Mouse (Mus musculus) stomach, embryonic 14.5 days (tissue): ENCODE data around the gene Fmnl1. TPM values are rescaled to one million over a fixed set of nuclear protein-coding genes. Genes with fewer than 3 reads are reported as not detected.

Source experiments
- ATAC-seq: fragments of 200-750 bp; cut with Nextera tagmentation; 2 replicates; pipeline ENCODE4 v1.8.0; 2017; ENCODE audit warnings: low read depth, moderate TSS enrichment; ENCODE audit not compliant: insufficient number of reproducible peaks, insufficient read depth, low FRiP score
- H3K27ac ChIP-seq: fragments of 300-500 bp; sonication (generic); 2 replicates; pipeline ENCODE4 v1.5.1; 2014; ENCODE audit warnings: mild to moderate bottlenecking, low read length, moderate library complexity, mixed read lengths
- H3K27me3 ChIP-seq: fragments of 300-500 bp; sonication (generic); 2 replicates; pipeline ENCODE4 v1.6.1; 2014; ENCODE audit warnings: low read length, control low read depth, mixed read lengths; ENCODE audit not compliant: control insufficient read depth, insufficient read depth
- H3K36me3 ChIP-seq: fragments of 300-500 bp; sonication (generic); 2 replicates; pipeline ENCODE4 v1.6.1; 2014; ENCODE audit warnings: mild to moderate bottlenecking, control low read depth, low read length, moderate library complexity, mixed read lengths; ENCODE audit not compliant: control insufficient read depth, insufficient read depth
- H3K4me1 ChIP-seq: fragments of 300-500 bp; sonication (generic); 2 replicates; pipeline ENCODE4 v1.6.1; 2014; ENCODE audit warnings: low read length, control low read depth, mixed read lengths; ENCODE audit not compliant: control insufficient read depth, insufficient read depth
- H3K4me2 ChIP-seq: fragments of 300-500 bp; sonication (generic); replicated peaks from 2 replicates; pipeline ENCODE4 v1.6.1; 2014; ENCODE audit warnings: low read depth, low read length, control low read depth
- H3K4me3 ChIP-seq: fragments of 300-500 bp; sonication (generic); 2 replicates; pipeline ENCODE4 v1.5.1; 2014; ENCODE audit warnings: low read depth, low read length, control low read depth
- H3K9ac ChIP-seq: fragments of 300-500 bp; sonication (generic); replicated peaks from 2 replicates; pipeline ENCODE4 v1.6.1; 2014; ENCODE audit warnings: low read depth, mild to moderate bottlenecking, control low read depth, low read length, moderate library complexity, mixed read lengths
- H3K9me3 ChIP-seq: fragments of 300-500 bp; sonication (generic); 2 replicates; pipeline ENCODE4 v1.6.1; 2016; ENCODE audit warnings: low read depth, low read length, control low read depth; ENCODE audit not compliant: control insufficient read depth
- WGBS: fragments of 180-500 bp; shearing (Covaris S2); extraction: QIAGEN DNeasy Blood & Tissue Kit; methylation state at CpG from one replicate; pipeline ENCODE4 v1.1.7; 2014; 5-methylcytosine and 5-hydroxymethylcytosine counted together
- polyA plus RNA-seq: library from polyadenylated mRNA; unstranded; fragments of >200 nt; fragmentation: Nextera tagmentation; extraction: Ambion mirVana; gene quantifications from 2 replicates; pipeline ENCODE4 v1.2.1, GENCODE M21; 2014

The Fmnl1 gene
- polyA plus RNA-seq, 1 experiment from 2014 or later, result 1.7 TPM

- 76% methylated on average over 3 of the region's 3 CpGs for WGBS
- Histone ChIP-seq H3K4me3 (no peak overlapping the region), H3K4me1 (no peaks in the 10 kb centered on the region), H3K27ac (no peak overlapping the region), H3K36me3 (no peaks in the 10 kb centered on the region), H3K27me3 (no peaks in the 10 kb centered on the region), H3K4me2 (no peak overlapping the region), H3K9me3 (no peaks in the 10 kb centered on the region), H3K9ac (no peak overlapping the region)
- no peak for ATAC-seq
Observed at GRCm38 (mm10) chr11:103181911-103182310, 11.0 kb downstream of the Fmnl1 start.

- H3K4me3 ChIP-seq, result no peak overlapping the region
- H3K36me3 ChIP-seq, result no peaks in the 10 kb centered on the region
- no peak for ATAC-seq
- H3K4me2 ChIP-seq, result no peak overlapping the region
- no peak overlapping the region for H3K9ac ChIP-seq
- 32% methylated on average over 2 of the region's 2 CpGs for WGBS
- H3K27me3 ChIP-seq, result no peaks in the 10 kb centered on the region
- no peak overlapping the region for H3K27ac ChIP-seq
- H3K4me1 ChIP-seq, result no peaks in the 10 kb centered on the region
- no peaks in the 10 kb centered on the region for H3K9me3 ChIP-seq
Observed at GRCm38 (mm10) chr11:103184891-103185290, 14.0 kb downstream of the Fmnl1 start.

- Histone ChIP-seq H3K9ac (0 out of 2 replicates have a peak overlapping the region, but pooled peaks have one; percentile 10), H3K36me3 (no peaks in the 10 kb centered on the region), H3K4me1 (no peaks in the 10 kb centered on the region), H3K9me3 (no peaks in the 10 kb centered on the region), H3K27ac (no peak overlapping the region), H3K4me3 (peak overlapping the region; percentile 22; the same call in 1 of the 2 replicates), H3K4me2 (peak overlapping the region; percentile 43), H3K27me3 (peaks cover 34% of the 10 kb centered on the region)
- no peak for ATAC-seq
- 20% methylated on average over 28 of the region's 28 CpGs for WGBS
Observed at GRCm38 (mm10) chr11:103192230-103192955, 21.5 kb downstream of the Fmnl1 start.

GRCm38 (mm10) chr11:103192956-103193824, 22.3 kb downstream of the Fmnl1 start:
- peaks cover 34% of the 10 kb centered on the region for H3K27me3 ChIP-seq
- H3K9ac ChIP-seq, result 0 out of 2 replicates have a peak overlapping the region, but pooled peaks have one; percentile 10
- peak overlapping the region; percentile 22; the same call in 1 of the 2 replicates for H3K4me3 ChIP-seq
- H3K27ac ChIP-seq, result no peak overlapping the region
- 0 out of 2 replicates have a peak, but pooled peaks have one; percentile 36 for ATAC-seq
- no peaks in the 10 kb centered on the region for H3K36me3 ChIP-seq
- WGBS, result 9% methylated on average over 42 of the region's 44 CpGs
- no peaks in the 10 kb centered on the region for H3K4me1 ChIP-seq
- H3K4me2 ChIP-seq, result peak overlapping the region; percentile 43
- H3K9me3 ChIP-seq, result no peaks in the 10 kb centered on the region

GRCm38 (mm10) chr11:103193825-103194168, 22.9 kb downstream of the Fmnl1 start:
- WGBS, result 36% methylated on average over 9 of the region's 9 CpGs
- H3K9ac ChIP-seq, result no peak overlapping the region
- no peak for ATAC-seq

DNA sequence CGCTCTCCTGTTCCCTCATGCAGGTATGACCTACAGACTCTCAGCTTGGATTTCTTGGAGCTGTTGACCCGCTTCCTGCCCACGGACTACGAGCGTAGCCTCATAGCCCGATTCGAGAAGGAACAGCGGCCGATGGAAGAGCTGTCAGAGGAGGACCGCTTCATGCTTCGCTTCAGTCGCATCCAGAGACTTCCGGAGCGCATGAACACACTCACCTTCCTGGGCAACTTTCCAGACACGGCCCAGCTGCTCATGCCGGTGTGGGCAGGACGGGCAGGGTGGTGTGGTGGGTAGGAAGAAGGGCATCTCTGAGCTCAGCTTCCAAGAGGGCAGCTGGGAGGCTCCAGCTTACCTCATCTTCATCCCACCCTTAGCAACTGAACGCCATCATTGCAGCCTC, 24.3 kb downstream of the Fmnl1 start:
- no peaks in the 10 kb centered on the region for H3K9me3 ChIP-seq
- no peak overlapping the region for H3K9ac ChIP-seq
- peaks cover 14% of the 10 kb centered on the region; the same call in 1 of the 2 replicates for H3K4me1 ChIP-seq
- no peaks in the 10 kb centered on the region for H3K36me3 ChIP-seq
- ATAC-seq, result no peak
- no peak overlapping the region for H3K27ac ChIP-seq
- peaks cover 37% of the 10 kb centered on the region for H3K27me3 ChIP-seq
- WGBS, result 73% methylated on average over 18 of the region's 18 CpGs
- no peak overlapping the region for H3K4me2 ChIP-seq
- H3K4me3 ChIP-seq, result no peak overlapping the region

More at GRCm38 (mm10) chr11:103193825-103194168, 22.9 kb downstream of the Fmnl1 start:
- no peaks in the 10 kb centered on the region for H3K9me3 ChIP-seq
- H3K27me3 ChIP-seq, result peaks cover 34% of the 10 kb centered on the region
- no peaks in the 10 kb centered on the region for H3K36me3 ChIP-seq
- no peak overlapping the region for H3K4me2 ChIP-seq
- H3K4me3 ChIP-seq, result no peak overlapping the region
- peaks cover 4% of the 10 kb centered on the region; the same call in 1 of the 2 replicates for H3K4me1 ChIP-seq
- no peak overlapping the region for H3K27ac ChIP-seq

DNA sequence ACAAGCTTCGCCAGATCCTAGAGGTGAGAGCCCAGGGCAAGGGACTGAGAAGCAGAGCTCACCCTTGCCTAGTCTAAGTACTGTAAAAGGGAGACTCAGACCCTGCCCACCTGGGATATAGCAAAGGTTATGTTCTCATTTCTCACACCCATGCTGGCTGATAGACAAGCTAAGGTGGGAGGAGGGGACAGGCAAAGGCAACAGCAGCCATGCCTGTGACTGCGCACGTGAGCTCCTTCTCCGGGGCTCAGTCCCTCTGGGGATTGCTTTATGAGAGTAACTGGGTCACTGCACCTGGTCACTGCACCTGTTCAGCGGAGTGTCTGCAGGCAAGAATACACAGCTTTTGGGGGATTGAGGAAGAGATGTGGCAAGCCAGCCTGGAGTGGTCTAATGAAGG, 24.7 kb downstream of the Fmnl1 start:
- WGBS, result 81% methylated on average over 5 of the region's 5 CpGs
- Histone ChIP-seq H3K4me3 (no peak overlapping the region), H3K9me3 (no peaks in the 10 kb centered on the region), H3K36me3 (no peaks in the 10 kb centered on the region), H3K4me1 (peaks cover 14% of the 10 kb centered on the region; the same call in 1 of the 2 replicates), H3K4me2 (no peak overlapping the region), H3K27me3 (peaks cover 37% of the 10 kb centered on the region), H3K9ac (no peak overlapping the region), H3K27ac (no peak overlapping the region)
- no peak for ATAC-seq

GRCm38 (mm10) chr11:103197340-103197739, 26.4 kb downstream of the Fmnl1 start:
- no peaks in the 10 kb centered on the region for H3K9me3 ChIP-seq
- H3K27me3 ChIP-seq, result peaks cover 26% of the 10 kb centered on the region
- no peak for ATAC-seq
- no peak overlapping the region for H3K4me3 ChIP-seq
- WGBS, result 72% methylated on average over 4 of the region's 4 CpGs
- no peak overlapping the region for H3K4me2 ChIP-seq
- H3K4me1 ChIP-seq, result peaks cover 18% of the 10 kb centered on the region; the same call in 1 of the 2 replicates
- no peak overlapping the region for H3K27ac ChIP-seq
- no peaks in the 10 kb centered on the region for H3K36me3 ChIP-seq
- H3K9ac ChIP-seq, result no peak overlapping the region
